9 mouse cellular contexts compared by ENCODE assay signal in genomic region chr7:99565325-99565881, GRCm38 (mm10). TPM values are rescaled to one million over a fixed set of nuclear protein-coding genes. Genes with fewer than 3 reads are reported as not detected.
A peak's percentile ranks its signal among the peaks of the same experiment; 100 is the strongest.
DNase-seq lines count a peak whose midpoint lies in the region; ATAC-seq and TF ChIP-seq lines count a peak whose summit lies in the region.
"Had no signal": no experiment of that assay in that cellular context is flagged by ENCODE, and none has a peak within 500 bp of the region (broad histone marks: within the 10 kb centered on the region; RNA-seq: fewer than 3 reads in every experiment).

No protein-coding gene starts in this region.

- TF ChIP-seq CTCF in gastrocnemius, adult 2 months (IDR thresholded peaks at IDR 0.05): no peak

- H3K4me3 ChIP-seq in hindbrain, embryonic 12.5 days: no peak overlapping the region
- no peak overlapping the region for H3K4me3 ChIP-seq in liver, embryonic 16.5 days (ENCODE audit: low read depth, low read length)
- H3K4me3 ChIP-seq in gastrocnemius, adult 2 months: no peak overlapping the region

- 35% methylated on average over 8 of the region's 8 CpGs for WGBS in hindbrain, embryonic 12.5 days
- WGBS in liver, embryonic 16.5 days (ENCODE audit: insufficient replicate concordance): 25% methylated on average over 8 of the region's 8 CpGs

- no peaks in the 10 kb centered on the region for H3K9me3 ChIP-seq in hindbrain, embryonic 12.5 days (replicated peaks)
- no peaks in the 10 kb centered on the region for H3K9me3 ChIP-seq in liver, embryonic 16.5 days (replicated peaks; ENCODE audit: control insufficient read depth, low read length)

- peaks cover 50% of the 10 kb centered on the region for H3K4me1 ChIP-seq in hindbrain, embryonic 12.5 days
- H3K4me1 ChIP-seq in liver, embryonic 16.5 days (ENCODE audit: control insufficient read depth, low read depth, low read length): peaks cover 7% of the 10 kb centered on the region

- peak; percentile 36; the same call in 1 of the 2 replicates for ATAC-seq in hindbrain, embryonic 12.5 days (ENCODE audit: low FRiP score)
- peak; percentile 53 for ATAC-seq in liver, embryonic 16.5 days (ENCODE audit: low read depth)

- H3K27me3 ChIP-seq in hindbrain, embryonic 12.5 days: 0 out of 2 replicates have a peak, but pooled peaks cover 3% of the 10 kb centered on the region
- H3K27me3 ChIP-seq in liver, embryonic 16.5 days (ENCODE audit: control insufficient read depth, insufficient read depth, low read depth, low read length): no peaks in the 10 kb centered on the region

- peak; percentile 93 for DNase-seq in heart, adult 11 months
- no peak for DNase-seq in heart, postnatal 14 days
- DNase-seq in cerebellum, adult 11-12 months: peak; percentile 73
- no peak for DNase-seq in gastrocnemius, adult 2 months
- no peak for DNase-seq in urinary bladder, postnatal 10 days (ENCODE audit: low spot score)
- no peak for DNase-seq in urinary bladder, postnatal 25 days (ENCODE audit: low spot score)
- DNase-seq: gastrocnemius, postnatal 10 days had no signal

- H3K4me2 ChIP-seq in hindbrain, embryonic 12.5 days (replicated peaks): no peak overlapping the region; the same call in 1 of the 2 replicates
- H3K4me2 ChIP-seq in liver, embryonic 16.5 days (ENCODE audit: low read depth, low read length): no peak overlapping the region

- no peak overlapping the region for H3K9ac ChIP-seq in hindbrain, embryonic 12.5 days
- no peak overlapping the region for H3K9ac ChIP-seq in liver, embryonic 16.5 days (ENCODE audit: low read depth, low read length)

- peak overlapping the region; percentile 69 for H3K27ac ChIP-seq in hindbrain, embryonic 12.5 days
- no peak overlapping the region for H3K27ac ChIP-seq in liver, embryonic 16.5 days (ENCODE audit: low read length)
- no peak overlapping the region for H3K27ac ChIP-seq in gastrocnemius, adult 2 months

- H3K36me3 ChIP-seq in hindbrain, embryonic 12.5 days: no peaks in the 10 kb centered on the region
- no peaks in the 10 kb centered on the region for H3K36me3 ChIP-seq in liver, embryonic 16.5 days (ENCODE audit: control insufficient read depth, insufficient read depth)

- intact Hi-C loops in heart, postnatal 14 days (cut with DNase I): loop anchor here (10.0 kb wide), 1 partner anchor 191 kb away; no protein-coding TSS in a partner anchor
- intact Hi-C loops in gastrocnemius, adult 2 months (cut with DNase I): no loop called here

RNA-seq across cellular contexts. Expression of gene Arrb1, which starts 30.1 kb away (rescaled TPM):
- 10 to 100 TPM; 23.3 to 24.3 TPM for total RNA-seq in heart, postnatal 14 days (2021)
- 16.7 TPM in 2 replicates for polyA plus RNA-seq in hindbrain, embryonic 12.5 days (2016; fragmentation: Nextera tagmentation; extraction: Ambion mirVana)
- polyA plus RNA-seq in liver, embryonic 16.5 days (2015; fragmentation: Nextera tagmentation; extraction: Ambion mirVana): 92.8 and 95.7 TPM in 2 replicates
- total RNA-seq in gastrocnemius, adult 2 months (2021): 10 to 100 TPM in 1 of 2 experiments, 1 to 10 TPM in 1; 6.9 to 10.8 TPM

Comparison
In these comparisons a context has a peak if more than half of its experiments do, and no peak if none do; other contexts are left out.
1. DNase-seq: peak in heart, adult 11 months (single experiment) and cerebellum, adult 11-12 months (single experiment); none in heart, postnatal 14 days (0 of 2), gastrocnemius, adult 2 months (single experiment), urinary bladder, postnatal 10 days (single experiment) and urinary bladder, postnatal 25 days (single experiment).